Mouse (Mus musculus) layer of hippocampus, adult 11-12 months (tissue): Measurements from ENCODE around the gene Eva1c.
"Not testable (repeated sequence)": the region's sequence is repeated elsewhere in the genome, so short reads cannot be mapped to it uniquely, and the experiment has no call there.

Experiments
- DNase-seq: peaks from one replicate; pipeline ENCODE4 v3.0.0; 2022; ENCODE audit warnings: low spot score

Eva1c gene

DNA sequence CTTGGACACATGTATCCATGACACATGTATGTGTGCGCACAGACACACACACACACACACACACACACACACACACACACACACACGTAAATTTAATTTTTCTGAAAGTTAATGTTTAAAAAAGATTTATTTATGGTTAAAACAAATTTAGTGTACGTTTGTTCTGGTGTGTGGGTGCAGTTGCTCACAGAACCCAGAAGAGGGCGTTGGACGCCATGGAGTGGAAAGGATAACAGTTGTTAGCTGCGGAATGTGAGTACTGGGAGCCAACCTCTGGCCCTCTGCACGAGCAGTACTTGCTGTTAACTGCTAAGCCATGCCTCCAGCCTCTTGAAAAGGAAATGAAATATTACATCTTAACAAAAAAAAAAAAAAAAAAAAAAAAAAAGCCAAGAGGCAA lies at the start of gene Eva1c:
Eva1c (plus strand) TSS at position 263 of the 400 bp plus-strand sequence.
- DNase-seq, result no peak

GRCm38 (mm10) chr16:90779783-90780182 lies 46.7 kb upstream of the Eva1c start:
- DNase-seq, result no peak

DNA sequence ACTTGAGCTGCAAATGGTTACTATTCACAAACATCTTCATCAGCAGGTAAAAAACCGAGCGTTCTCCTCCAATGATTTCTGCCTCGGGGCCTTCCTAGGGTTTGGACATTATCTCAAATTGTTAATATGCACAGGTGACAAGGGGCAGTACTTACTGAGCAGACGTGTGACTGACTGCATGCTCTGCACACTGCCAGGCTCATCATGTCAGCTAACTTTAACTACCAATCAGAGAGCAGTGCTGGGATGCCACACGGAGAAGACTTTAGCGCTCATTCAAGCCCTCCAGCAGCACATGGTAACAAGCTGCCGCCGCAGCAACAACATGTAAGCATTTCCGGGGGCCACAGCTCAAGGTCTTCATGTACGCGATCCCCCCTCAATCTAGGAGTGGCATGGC lies 43.2 kb upstream of the Eva1c start:
- DNase-seq, result no peak

DNA sequence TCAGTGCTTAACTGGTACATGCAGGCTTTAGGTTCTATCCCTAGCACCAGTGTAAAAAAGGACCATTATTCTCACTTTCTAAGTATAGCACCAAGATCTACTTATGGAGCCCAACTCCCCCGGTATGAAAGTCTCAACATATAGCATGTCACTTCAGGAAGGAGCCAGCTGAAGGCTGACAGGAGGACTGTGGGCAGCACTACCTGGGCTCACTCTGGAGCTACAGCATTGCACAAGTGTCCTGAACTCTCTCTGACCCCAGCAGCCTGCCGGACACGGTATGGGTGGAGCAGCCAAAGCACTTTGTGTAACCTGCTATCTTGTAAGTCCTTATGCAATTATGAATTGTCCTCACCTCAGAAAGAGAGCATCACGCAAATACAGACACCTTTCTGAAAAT lies 41.3 kb upstream of the Eva1c start:
- DNase-seq, result no peak

- no peak for DNase-seq
Observed at GRCm38 (mm10) chr16:90788580-90788979, 37.9 kb upstream of the Eva1c start.

GRCm38 (mm10) chr16:90790946-90791345 lies 35.6 kb upstream of the Eva1c start:
- no peak for DNase-seq

- DNase-seq, result no peak
Observed at GRCm38 (mm10) chr16:90792066-90792465, 34.5 kb upstream of the Eva1c start.

- no peak for DNase-seq
Observed at GRCm38 (mm10) chr16:90792500-90792899, 34.0 kb upstream of the Eva1c start.

- no peak for DNase-seq
Observed at GRCm38 (mm10) chr16:90794708-90795107, 31.8 kb upstream of the Eva1c start.

GRCm38 (mm10) chr16:90798446-90798845 lies 28.1 kb upstream of the Eva1c start:
- DNase-seq, result no peak

- DNase-seq, result no peak
Observed at GRCm38 (mm10) chr16:90798848-90799247, 27.7 kb upstream of the Eva1c start.

DNA sequence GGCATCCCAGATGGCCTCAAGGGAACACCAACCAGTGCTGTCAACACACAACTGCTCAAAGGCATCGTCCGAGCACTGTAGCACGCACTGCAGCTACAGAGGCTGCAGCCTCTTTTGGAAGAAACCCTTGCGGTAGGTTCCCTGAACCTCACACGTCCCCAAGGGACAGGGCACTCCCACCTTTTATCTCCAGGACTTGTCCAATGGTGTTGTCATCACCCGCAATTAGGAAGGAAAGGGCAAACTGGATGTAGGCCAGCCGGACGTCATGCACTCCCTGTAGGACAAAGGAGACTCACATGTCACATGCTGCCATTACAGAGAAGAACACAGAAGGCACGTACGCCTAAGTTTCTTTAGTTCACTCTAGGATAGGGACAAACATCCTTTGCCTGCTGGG lies 26.7 kb upstream of the Eva1c start:
- DNase-seq, result no peak

DNA sequence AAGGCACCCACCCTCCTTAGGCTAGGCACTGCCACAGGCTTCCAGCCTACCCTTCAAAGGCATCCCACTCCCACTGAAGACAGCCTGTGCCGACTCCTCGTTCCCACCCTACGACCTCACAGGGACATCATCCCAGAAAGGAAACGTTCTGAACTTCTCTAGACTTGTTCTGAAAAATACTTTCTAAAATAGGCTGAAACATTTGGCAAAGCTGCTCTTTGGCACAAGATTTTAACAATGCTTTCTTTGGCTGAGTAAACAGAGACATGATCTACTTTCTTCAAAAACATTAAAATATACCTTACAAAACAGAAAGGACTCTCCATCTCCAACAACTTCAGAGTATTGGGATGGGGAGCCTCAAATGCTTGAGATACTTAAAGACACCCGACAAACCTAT lies 25.3 kb upstream of the Eva1c start:
- no peak for DNase-seq

DNA sequence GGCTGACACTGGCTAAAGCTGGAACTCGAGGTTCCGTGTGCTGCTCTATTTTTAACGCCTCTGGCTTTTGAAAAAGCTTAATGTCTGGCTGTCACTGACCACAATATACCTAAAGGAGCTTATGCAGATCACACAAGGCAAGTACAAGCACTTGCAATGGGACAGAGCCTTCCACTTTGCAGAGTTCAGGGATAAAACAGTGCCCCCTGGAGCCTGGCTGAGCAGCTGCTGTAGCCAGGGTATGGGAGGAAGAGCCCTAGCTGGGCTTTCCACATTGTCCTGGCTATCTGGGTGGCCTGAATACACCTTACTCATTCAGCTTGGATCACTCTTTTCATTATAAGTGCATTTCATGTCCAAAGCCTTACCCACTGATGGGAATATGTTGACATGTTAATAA lies 24.6 kb upstream of the Eva1c start:
- no peak for DNase-seq

GRCm38 (mm10) chr16:90804466-90804865 lies 22.1 kb upstream of the Eva1c start:
- no peak for DNase-seq

- DNase-seq, result peak; percentile 99
Observed at GRCm38 (mm10) chr16:90809975-90810715, 16.4 kb upstream of the Eva1c start, which contains the start of gene Urb1. Gene Urb1 (minus strand): TSS chr16:90810413.

DNA sequence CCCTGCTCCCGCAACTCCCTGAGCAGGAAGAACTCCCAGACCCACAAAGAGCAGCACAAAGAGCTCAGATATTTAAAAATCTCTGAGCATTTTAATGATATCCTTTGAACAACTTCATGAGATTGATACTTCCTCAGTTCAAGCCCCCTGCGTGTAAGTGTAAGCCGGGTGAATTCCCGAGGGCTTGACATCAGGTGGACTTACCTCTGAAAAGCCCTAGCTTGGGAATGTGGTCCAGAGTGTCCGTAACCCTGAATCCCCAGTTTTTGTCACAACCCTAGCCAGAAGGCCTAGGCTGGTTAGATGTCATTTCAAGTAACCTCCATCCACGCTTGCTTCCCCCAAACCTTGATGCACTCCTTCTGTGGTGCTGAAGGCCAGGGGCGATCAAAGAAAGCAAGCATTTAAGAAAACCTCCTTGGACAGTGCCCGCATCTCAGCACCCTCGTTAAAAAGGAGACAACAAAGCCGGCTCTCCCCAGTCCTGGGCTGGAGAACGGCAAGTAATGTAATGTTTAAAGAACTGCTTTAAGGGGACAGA lies 15.7 kb upstream of the Eva1c start:
- DNase-seq, result no peak

GRCm38 (mm10) chr16:90812086-90812485 lies 14.4 kb upstream of the Eva1c start:
- no peak for DNase-seq

DNA sequence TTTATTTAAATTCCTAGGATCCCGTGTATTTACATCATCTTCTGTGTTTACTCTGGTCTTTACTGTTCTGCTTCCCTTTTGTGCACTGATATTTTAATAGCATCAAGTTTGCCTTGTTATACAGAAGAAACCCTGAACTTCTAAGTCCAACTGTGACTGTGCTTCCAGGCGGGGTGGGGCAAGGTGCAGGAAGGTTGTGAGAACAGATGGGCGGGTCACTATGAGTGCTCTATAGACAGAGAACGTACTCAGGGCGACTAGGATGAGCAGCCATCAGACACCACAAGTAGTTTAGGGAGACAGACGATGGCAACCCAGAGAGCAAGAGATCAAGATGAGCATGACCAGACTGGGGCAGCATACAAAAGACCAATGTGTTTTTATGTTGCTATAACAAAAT lies 6.2 kb upstream of the Eva1c start:
- DNase-seq, result no peak

DNA sequence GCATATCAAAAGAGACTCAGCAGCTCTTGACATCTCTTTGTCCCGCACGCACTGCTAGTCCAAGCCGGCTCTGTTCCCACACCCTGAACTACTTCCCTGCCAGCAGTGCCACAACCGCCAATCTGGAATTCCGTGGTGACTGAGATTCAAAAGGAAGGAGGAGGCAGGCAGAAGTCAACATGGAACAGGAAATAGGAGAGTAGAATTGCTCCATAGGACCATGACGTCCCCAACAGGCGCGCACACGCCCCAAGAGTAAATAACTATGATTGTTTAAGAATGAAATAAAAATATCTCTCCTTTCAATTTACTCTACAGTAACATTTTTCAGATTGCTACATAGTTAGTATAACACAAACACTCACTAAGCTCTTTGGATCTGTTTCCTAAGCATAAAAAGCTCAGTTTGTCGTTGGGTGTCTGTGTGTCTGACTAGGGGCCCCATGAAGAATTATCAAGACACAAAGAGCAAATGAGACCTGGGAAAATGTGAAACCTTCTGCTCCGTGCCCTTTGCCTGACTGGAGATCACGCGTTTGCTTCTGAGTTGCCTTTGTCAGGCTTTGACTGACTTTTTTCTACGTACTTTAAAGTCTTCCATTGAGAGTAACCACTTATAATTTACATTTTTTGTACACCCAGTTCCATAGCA lies 5.3 kb upstream of the Eva1c start:
- DNase-seq, result no peak

- DNase-seq, result no peak
Observed at GRCm38 (mm10) chr16:90822284-90822935, 4.1 kb upstream of the Eva1c start.

- no peak for DNase-seq
Observed at GRCm38 (mm10) chr16:90822981-90823380, 3.5 kb upstream of the Eva1c start.

GRCm38 (mm10) chr16:90823986-90824385 lies 2.5 kb upstream of the Eva1c start:
- not testable (repeated sequence) for DNase-seq
